Mouse (Mus musculus) stomach, embryonic 14.5 days (tissue): ENCODE measurements around the gene Fnip1. TPM values are rescaled to one million over a fixed set of nuclear protein-coding genes. Genes with fewer than 3 reads are reported as not detected.
A peak's percentile ranks its signal among the peaks of the same experiment; 100 is the strongest.
"Not testable (repeated sequence)": the region's sequence is repeated elsewhere in the genome, so short reads cannot be mapped to it uniquely, and the experiment has no call there.

Experiments
- ATAC-seq: fragments of 200-750 bp; cut with Nextera tagmentation; 2 replicates; pipeline ENCODE4 v1.8.0; 2017; ENCODE audit warnings: low read depth, moderate TSS enrichment; ENCODE audit not compliant: insufficient number of reproducible peaks, insufficient read depth, low FRiP score
- H3K27ac ChIP-seq: fragments of 300-500 bp; sonication (generic); 2 replicates; pipeline ENCODE4 v1.5.1; 2014; ENCODE audit warnings: mild to moderate bottlenecking, low read length, moderate library complexity, mixed read lengths
- H3K27me3 ChIP-seq: fragments of 300-500 bp; sonication (generic); 2 replicates; pipeline ENCODE4 v1.6.1; 2014; ENCODE audit warnings: low read length, control low read depth, mixed read lengths; ENCODE audit not compliant: control insufficient read depth, insufficient read depth
- H3K36me3 ChIP-seq: fragments of 300-500 bp; sonication (generic); 2 replicates; pipeline ENCODE4 v1.6.1; 2014; ENCODE audit warnings: mild to moderate bottlenecking, control low read depth, low read length, moderate library complexity, mixed read lengths; ENCODE audit not compliant: control insufficient read depth, insufficient read depth
- H3K4me1 ChIP-seq: fragments of 300-500 bp; sonication (generic); 2 replicates; pipeline ENCODE4 v1.6.1; 2014; ENCODE audit warnings: low read length, control low read depth, mixed read lengths; ENCODE audit not compliant: control insufficient read depth, insufficient read depth
- H3K4me2 ChIP-seq: fragments of 300-500 bp; sonication (generic); replicated peaks from 2 replicates; pipeline ENCODE4 v1.6.1; 2014; ENCODE audit warnings: low read depth, low read length, control low read depth
- H3K4me3 ChIP-seq: fragments of 300-500 bp; sonication (generic); 2 replicates; pipeline ENCODE4 v1.5.1; 2014; ENCODE audit warnings: low read depth, low read length, control low read depth
- H3K9ac ChIP-seq: fragments of 300-500 bp; sonication (generic); replicated peaks from 2 replicates; pipeline ENCODE4 v1.6.1; 2014; ENCODE audit warnings: low read depth, mild to moderate bottlenecking, control low read depth, low read length, moderate library complexity, mixed read lengths
- H3K9me3 ChIP-seq: fragments of 300-500 bp; sonication (generic); 2 replicates; pipeline ENCODE4 v1.6.1; 2016; ENCODE audit warnings: low read depth, low read length, control low read depth; ENCODE audit not compliant: control insufficient read depth
- WGBS: fragments of 180-500 bp; shearing (Covaris S2); extraction: QIAGEN DNeasy Blood & Tissue Kit; methylation state at CpG from one replicate; pipeline ENCODE4 v1.1.7; 2014; 5-methylcytosine and 5-hydroxymethylcytosine counted together
- polyA plus RNA-seq: library from polyadenylated mRNA; unstranded; fragments of >200 nt; fragmentation: Nextera tagmentation; extraction: Ambion mirVana; gene quantifications from 2 replicates; pipeline ENCODE4 v1.2.1, GENCODE M21; 2014

Gene Fnip1
- polyA plus RNA-seq, 1 experiment from 2014 or later: 18.1 TPM

DNA sequence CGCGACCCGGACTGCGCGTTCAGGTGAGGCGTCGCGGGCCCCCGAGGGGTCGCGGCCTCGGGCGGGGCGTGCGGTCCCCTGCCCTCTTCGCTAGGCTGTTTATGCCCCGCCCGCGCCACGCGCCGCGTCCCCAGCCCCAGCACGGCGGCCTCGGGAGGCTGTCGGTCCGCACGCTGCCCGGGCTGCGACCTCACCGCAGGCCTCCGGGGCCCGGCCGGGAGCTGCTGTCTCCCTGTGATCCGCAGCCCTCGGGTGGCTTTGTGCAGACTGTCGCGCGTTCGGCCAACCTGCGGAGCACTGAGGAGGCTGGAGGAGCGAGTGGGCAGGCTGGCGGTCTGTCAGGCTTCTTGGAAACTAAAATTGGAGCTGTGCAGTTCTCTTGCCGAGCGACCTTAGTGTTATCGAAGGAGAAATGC, 375 bp downstream of the Fnip1 start:
- Histone ChIP-seq H3K27ac (peak overlapping the region; percentile 76), H3K4me3 (peak overlapping the region; percentile 94), H3K9me3 (no peaks in the 10 kb centered on the region), H3K9ac (peak overlapping the region; percentile 83), H3K4me1 (peaks cover 7% of the 10 kb centered on the region; the same call in 1 of the 2 replicates), H3K36me3 (no peaks in the 10 kb centered on the region), H3K4me2 (peak overlapping the region; percentile 75), H3K27me3 (no peaks in the 10 kb centered on the region)
- peak; percentile 80 for ATAC-seq
- under 1% methylated on average over 47 of the region's 47 CpGs for WGBS

DNA sequence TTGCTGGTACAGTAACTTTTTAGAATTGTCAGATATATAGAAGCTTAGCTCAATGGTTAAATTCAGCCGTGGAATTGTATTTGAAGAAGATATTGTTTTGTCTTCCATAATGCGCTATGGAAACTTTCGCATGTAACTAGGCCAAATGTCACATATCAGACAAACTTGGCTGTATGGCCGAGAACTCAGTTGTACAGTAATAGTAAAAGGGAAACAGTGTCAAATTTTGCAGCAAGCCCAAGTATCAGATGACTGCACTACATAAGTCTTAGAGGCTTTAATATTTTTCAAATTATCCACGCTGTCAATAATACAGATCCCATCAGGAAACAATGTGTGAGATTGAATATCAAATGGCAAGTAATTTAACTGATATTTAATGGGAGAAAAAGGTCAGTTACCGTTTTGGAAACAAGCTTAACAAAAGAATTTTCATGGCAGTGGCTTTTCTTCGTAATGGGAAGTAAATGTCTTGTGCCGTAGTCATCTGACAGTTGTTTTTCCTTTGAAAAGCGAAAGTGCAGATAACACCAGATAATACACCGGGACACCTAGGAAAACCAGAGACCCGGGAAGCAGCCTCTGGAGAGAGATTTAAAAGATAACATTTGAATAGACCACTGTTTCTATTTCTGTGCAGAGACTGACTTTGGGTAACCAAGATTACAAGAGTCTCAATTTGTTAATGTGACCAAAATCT, 1.1 kb downstream of the Fnip1 start:
- ATAC-seq: no peak
- 20% methylated on average over 11 of the region's 11 CpGs for whole genome bisulfite sequencing
- Histone ChIP-seq H3K36me3 (no peaks in the 10 kb centered on the region), H3K27ac (no peak overlapping the region), H3K4me1 (peaks cover 7% of the 10 kb centered on the region; the same call in 1 of the 2 replicates), H3K9ac (peak overlapping the region; percentile 83), H3K9me3 (no peaks in the 10 kb centered on the region), H3K4me2 (peak overlapping the region; percentile 75), H3K27me3 (no peaks in the 10 kb centered on the region), H3K4me3 (peak overlapping the region; percentile 94)

DNA sequence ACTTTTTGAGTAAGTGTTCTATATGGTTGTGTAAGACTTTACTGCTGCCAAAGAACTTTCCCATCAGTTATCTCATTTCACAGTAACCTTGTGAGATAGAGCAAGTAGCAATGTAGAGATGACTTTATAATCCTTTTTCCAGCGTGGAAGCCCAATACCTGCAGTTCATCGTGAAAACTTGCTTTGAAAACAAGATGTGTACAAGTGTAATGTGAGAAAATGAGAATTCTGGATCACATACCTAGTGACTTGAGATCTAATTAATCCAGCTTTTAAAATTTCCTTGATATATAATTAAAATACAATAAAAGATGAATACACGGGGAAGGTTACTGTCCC, 1.7 kb downstream of the Fnip1 start:
- Histone ChIP-seq H3K36me3 (no peaks in the 10 kb centered on the region), H3K9me3 (no peaks in the 10 kb centered on the region), H3K27me3 (no peaks in the 10 kb centered on the region), H3K9ac (no peak overlapping the region), H3K27ac (no peak overlapping the region), H3K4me2 (peak overlapping the region; percentile 75), H3K4me3 (peak overlapping the region; percentile 94), H3K4me1 (peaks cover 7% of the 10 kb centered on the region; the same call in 1 of the 2 replicates)
- no peak for ATAC-seq
- 62% methylated on average over 3 of the region's 3 CpGs for WGBS

DNA sequence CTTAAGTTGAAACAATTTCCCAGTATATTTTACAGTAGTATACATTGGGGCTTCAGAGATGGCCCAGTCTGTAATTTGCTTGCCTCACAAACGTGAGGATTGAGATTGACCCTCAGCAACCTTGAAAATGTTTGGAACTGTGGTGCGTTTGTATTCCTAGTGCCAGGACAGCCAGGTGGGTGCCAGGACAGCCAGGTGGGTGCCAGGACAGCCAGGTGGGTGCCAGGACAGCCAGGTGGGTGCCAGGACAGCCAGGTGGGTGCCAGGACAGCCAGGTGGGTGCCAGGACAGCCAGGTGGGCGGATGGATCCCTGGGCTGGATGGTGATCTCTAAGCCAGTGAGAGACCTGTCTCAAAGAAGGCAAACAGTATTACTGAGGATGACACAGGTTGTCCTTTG, 12.8 kb downstream of the Fnip1 start:
- not testable (repeated sequence) for ATAC-seq, H3K27ac ChIP-seq, H3K9me3 ChIP-seq, H3K27me3 ChIP-seq, H3K4me2 ChIP-seq, H3K9ac ChIP-seq, H3K4me1 ChIP-seq, H3K4me3 ChIP-seq, H3K36me3 ChIP-seq
- WGBS: 82% methylated on average over 3 of the region's 3 CpGs

DNA sequence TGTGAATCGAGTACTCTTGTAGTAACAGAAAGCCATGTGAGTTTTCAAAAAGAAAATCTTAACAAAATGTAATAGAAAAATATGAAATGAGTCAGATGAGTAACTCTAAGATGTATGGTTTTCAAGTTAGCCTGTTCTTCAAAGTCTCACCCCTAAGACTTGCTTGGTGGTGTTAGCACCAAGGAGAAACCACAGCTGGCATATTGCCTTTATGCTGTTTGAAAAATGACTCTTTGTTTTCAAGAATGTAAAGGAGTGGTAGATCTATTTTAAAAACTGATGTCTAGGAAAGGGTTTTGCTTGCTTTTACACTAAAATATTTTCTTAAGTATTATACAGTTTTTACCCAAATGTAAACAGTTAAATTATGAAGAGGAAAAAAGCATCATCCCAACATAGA, 16.5 kb downstream of the Fnip1 start:
- no peak overlapping the region for H3K4me2 ChIP-seq
- no peaks in the 10 kb centered on the region for H3K36me3 ChIP-seq
- 69% methylated on average over 1 of the region's 1 CpGs for WGBS
- no peak overlapping the region for H3K27ac ChIP-seq
- H3K9me3 ChIP-seq: no peaks in the 10 kb centered on the region
- H3K27me3 ChIP-seq: no peaks in the 10 kb centered on the region
- H3K9ac ChIP-seq: no peak overlapping the region
- H3K4me1 ChIP-seq: no peaks in the 10 kb centered on the region
- ATAC-seq: no peak
- no peak overlapping the region for H3K4me3 ChIP-seq

DNA sequence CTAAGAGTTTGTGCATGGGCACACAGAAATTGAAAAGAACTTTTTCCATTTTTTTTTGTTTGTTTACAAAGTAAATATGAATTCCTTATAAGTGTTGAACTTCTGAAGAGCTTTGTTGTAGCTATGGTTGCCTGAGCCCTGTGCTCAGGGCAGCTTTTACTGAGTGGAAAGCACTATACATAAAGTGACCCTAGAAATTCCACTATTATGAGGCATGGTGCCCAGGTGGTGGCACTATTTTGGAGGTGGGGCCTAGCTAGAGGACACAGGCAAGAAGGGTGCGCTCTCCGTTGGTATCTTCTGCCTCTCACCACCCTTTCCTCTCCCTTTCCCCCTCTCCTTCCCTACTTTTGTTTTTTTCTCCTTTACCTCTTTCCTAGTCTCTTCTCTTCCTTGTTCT, 18.9 kb downstream of the Fnip1 start:
- H3K4me2 ChIP-seq: no peak overlapping the region
- no peaks in the 10 kb centered on the region for H3K36me3 ChIP-seq
- no peaks in the 10 kb centered on the region for H3K27me3 ChIP-seq
- no peaks in the 10 kb centered on the region for H3K4me1 ChIP-seq
- H3K9ac ChIP-seq: no peak overlapping the region
- H3K4me3 ChIP-seq: no peak overlapping the region
- 60% methylated on average over 2 of the region's 2 CpGs for WGBS
- no peak for ATAC-seq
- no peaks in the 10 kb centered on the region for H3K9me3 ChIP-seq
- H3K27ac ChIP-seq: no peak overlapping the region

DNA sequence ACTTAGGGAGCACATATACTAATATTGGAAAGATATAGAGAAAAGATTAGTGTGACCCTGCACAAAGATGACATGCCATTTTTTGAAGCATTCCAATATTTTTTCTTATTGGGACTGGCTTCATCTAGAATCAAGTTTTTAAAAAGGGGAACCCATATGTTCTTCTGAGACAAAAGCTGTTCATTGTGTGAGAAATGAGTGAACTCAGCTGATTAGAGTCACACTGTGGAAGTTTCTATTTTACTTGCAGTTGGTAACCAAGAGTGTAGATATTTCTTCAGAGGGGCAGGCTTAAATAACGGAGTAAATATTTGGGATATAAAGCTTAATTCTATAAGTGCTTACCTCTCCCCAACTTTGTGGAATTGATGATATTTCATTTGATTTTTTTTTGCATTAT, 20.2 kb downstream of the Fnip1 start:
- no peak for ATAC-seq
- 91% methylated on average over 1 of the region's 1 CpGs for WGBS
- Histone ChIP-seq H3K4me3 (no peak overlapping the region), H3K9ac (no peak overlapping the region), H3K9me3 (no peaks in the 10 kb centered on the region), H3K4me1 (no peaks in the 10 kb centered on the region), H3K27ac (no peak overlapping the region), H3K27me3 (no peaks in the 10 kb centered on the region), H3K4me2 (no peak overlapping the region), H3K36me3 (no peaks in the 10 kb centered on the region)

DNA sequence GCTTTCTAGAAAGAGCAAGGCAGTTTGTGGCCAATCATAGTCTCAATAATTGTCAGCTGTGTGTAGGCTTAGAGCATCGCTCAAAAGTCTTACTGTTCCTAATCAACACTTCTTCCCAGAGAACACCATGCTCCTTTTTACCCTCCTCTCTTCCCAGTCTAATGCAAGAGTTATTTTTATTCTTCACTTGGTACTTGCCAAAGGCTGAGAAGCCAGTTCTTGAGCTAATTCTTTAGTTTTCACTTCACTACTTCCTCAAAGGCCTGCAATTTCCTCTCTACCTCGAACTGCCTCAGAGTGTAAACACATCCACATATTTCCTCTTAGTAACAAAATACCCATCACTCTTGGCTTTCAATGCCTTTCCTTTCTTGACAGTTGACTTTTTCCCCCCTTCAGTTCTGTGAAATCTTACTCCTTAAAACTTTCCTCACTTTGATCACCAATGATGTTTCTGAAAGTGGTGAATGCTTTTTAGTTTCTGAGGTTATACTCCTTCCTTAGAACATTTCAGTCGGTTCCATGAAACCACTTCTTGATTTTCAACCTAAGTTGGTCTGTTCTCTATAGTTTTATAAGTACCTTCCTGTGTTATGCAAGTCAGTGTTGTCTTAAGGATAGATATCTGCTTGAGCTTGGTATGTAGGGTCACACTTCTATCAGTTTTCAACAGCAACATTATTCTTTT, 26.7 kb downstream of the Fnip1 start:
- Histone ChIP-seq H3K36me3 (no peaks in the 10 kb centered on the region; the same call in 1 of the 2 replicates), H3K4me2 (no peak overlapping the region), H3K9me3 (no peaks in the 10 kb centered on the region), H3K4me3 (no peak overlapping the region), H3K9ac (no peak overlapping the region), H3K27me3 (no peaks in the 10 kb centered on the region), H3K4me1 (peaks cover 6% of the 10 kb centered on the region; the same call in 1 of the 2 replicates), H3K27ac (peak overlapping the region; percentile 10; the same call in 1 of the 2 replicates)
- 29% methylated on average over 3 of the region's 3 CpGs for WGBS
- ATAC-seq: no peak
